Mouse (Mus musculus): ENCODE data around the gene Gm17387.

- TF ChIP-seq CTCF (IDR thresholded peaks at IDR 0.05; ENCODE audit: control insufficient read depth, insufficient read depth, low read length) = no peak
- no peak for TF ChIP-seq POLR2A (IDR thresholded peaks at IDR 0.05; ENCODE audit: borderline replicate concordance, control insufficient read depth, low read depth, low read length)
Measured at GRCm38 (mm10) chr7:141064175-141064574, 35.2 kb downstream of the Gm17387 start.
